Mouse (Mus musculus): Measurements from ENCODE around the gene Foxj3. TPM values are rescaled to one million over a fixed set of nuclear protein-coding genes. Genes with fewer than 3 reads are reported as not detected.

Gene Foxj3
- polyA plus RNA-seq, 1 experiment from 2014 or later, result 21.5 TPM

DNA sequence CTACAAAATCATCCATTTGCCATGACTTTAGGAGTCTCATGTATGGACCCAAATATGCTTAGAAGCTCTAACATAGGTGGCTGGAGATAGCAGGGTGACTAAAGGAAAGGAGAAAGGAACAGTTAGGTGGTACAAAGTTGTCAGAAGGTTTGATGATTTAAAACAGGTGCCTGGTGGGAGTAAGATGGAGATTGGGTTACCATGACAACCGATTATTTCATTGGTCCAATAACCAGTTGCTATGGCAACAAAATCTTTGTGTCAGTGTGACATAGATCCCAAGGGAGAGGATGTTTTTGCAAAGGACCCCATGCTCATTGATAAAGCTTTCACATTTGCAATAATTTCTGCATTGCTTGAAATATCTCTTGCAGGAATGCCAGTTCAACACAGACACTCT is 12.8 kb upstream of the Foxj3 start:
- WGBS, result 85% methylated on average over 1 of the region's 1 CpGs
- ATAC-seq (replicated peaks; ENCODE audit: extremely low read depth, insufficient read depth, low FRiP score), result no peak
- no peaks in the 10 kb centered on the region for H3K36me3 ChIP-seq (ENCODE audit: control insufficient read depth, insufficient read depth)
- H3K9me3 ChIP-seq (replicated peaks; ENCODE audit: control insufficient read depth, low read length), result no peaks in the 10 kb centered on the region
- no peak overlapping the region for H3K4me3 ChIP-seq (ENCODE audit: low read length)
- no peak overlapping the region for H3K27ac ChIP-seq (ENCODE audit: low read length)
- no peak overlapping the region for H3K9ac ChIP-seq (ENCODE audit: low read length)
- H3K4me2 ChIP-seq (ENCODE audit: low read depth, low read length), result no peak overlapping the region
- no peaks in the 10 kb centered on the region for H3K4me1 ChIP-seq (ENCODE audit: control insufficient read depth, insufficient read depth, low read length)
- no peaks in the 10 kb centered on the region for H3K27me3 ChIP-seq (ENCODE audit: control insufficient read depth, insufficient read depth, low read length)

DNA sequence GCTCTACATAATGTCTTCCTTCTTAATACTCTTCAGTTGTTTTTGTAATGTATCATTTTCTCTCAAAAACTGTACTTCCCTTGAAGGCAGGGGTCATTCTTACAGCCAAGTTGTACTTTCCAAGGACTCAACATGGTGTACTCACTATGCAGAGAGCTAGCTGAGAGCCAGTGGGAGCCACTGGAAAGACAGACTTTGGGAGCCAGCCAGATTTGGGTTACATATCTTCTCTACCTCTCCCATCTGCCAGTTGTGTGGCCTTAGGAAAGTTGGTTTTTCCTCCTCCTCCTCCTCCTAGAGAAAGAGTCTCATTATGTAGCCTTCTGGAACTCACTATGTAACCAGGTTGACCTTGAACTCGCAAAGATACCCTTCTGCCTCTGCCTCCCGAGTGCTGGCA is 12.3 kb upstream of the Foxj3 start:
- WGBS, result 74% methylated on average over 2 of the region's 2 CpGs
- Histone ChIP-seq H3K9me3 (replicated peaks; ENCODE audit: control insufficient read depth, low read length) (no peaks in the 10 kb centered on the region), H3K4me3 (ENCODE audit: low read length) (no peak overlapping the region), H3K4me2 (ENCODE audit: low read depth, low read length) (no peak overlapping the region), H3K27me3 (ENCODE audit: control insufficient read depth, insufficient read depth, low read length) (no peaks in the 10 kb centered on the region), H3K27ac (ENCODE audit: low read length) (no peak overlapping the region), H3K4me1 (ENCODE audit: control insufficient read depth, insufficient read depth, low read length) (no peaks in the 10 kb centered on the region), H3K9ac (ENCODE audit: low read length) (no peak overlapping the region), H3K36me3 (ENCODE audit: control insufficient read depth, insufficient read depth) (no peaks in the 10 kb centered on the region)
- ATAC-seq (replicated peaks; ENCODE audit: extremely low read depth, insufficient read depth, low FRiP score), result no peak

DNA sequence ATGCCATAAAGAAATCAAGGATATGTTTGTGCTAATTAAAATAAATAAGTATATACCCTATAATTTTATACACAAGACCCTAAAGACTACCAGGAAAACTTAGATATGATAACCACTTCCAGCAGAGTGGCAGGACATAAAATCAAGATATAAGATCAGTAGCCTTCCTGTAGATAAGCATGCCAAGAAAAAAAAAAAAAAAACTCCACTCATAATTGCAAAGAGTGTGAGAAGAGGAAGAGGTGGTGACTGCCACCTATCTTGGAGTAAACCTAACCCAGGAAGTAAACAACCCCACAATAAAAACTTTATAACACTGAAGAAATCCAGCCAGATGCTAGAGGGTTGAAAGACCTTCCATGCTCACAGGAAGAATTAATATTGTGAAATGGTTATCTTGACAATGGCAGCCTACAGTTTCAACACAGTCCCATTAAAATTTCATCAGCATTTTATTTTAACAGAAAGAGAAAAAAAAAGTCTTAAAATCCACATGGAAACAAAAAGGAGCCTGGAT is 10.4 kb upstream of the Foxj3 start:
- no peaks in the 10 kb centered on the region for H3K36me3 ChIP-seq (ENCODE audit: control insufficient read depth, insufficient read depth)
- no peak overlapping the region for H3K4me2 ChIP-seq (ENCODE audit: low read depth, low read length)
- no peaks in the 10 kb centered on the region for H3K27me3 ChIP-seq (ENCODE audit: control insufficient read depth, insufficient read depth, low read length)
- H3K9ac ChIP-seq (ENCODE audit: low read length), result no peak overlapping the region
- ATAC-seq (replicated peaks; ENCODE audit: extremely low read depth, insufficient read depth, low FRiP score), result no peak
- no peaks in the 10 kb centered on the region for H3K9me3 ChIP-seq (replicated peaks; ENCODE audit: control insufficient read depth, low read length)
- no peak overlapping the region for H3K27ac ChIP-seq (ENCODE audit: low read length)
- H3K4me3 ChIP-seq (ENCODE audit: low read length), result no peak overlapping the region
- H3K4me1 ChIP-seq (ENCODE audit: control insufficient read depth, insufficient read depth, low read length), result no peaks in the 10 kb centered on the region

DNA sequence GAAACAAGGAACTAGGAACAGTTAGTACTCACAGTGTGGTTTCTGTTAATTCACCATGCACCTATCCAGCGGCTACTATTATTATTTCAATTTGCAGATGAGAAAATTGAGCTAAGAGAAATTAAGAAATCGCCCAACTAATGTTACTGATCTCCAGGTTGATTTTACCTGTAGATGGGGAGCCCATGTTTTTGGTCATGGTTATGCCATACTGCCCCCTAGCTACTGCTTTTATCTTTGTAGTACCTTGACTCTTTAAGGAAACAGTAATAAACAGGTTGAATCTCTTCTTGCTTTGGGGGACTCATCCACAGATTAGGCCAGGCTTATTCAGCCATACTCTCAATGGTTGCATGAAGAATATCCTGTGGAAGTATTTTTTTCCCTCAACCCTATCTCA is 5.0 kb upstream of the Foxj3 start:
- no peak overlapping the region for H3K27ac ChIP-seq (ENCODE audit: low read length)
- ATAC-seq (replicated peaks; ENCODE audit: extremely low read depth, insufficient read depth, low FRiP score), result no peak
- 73% methylated on average over 2 of the region's 2 CpGs for WGBS

GRCm38 (mm10) chr4:119535103-119535502 is 1.7 kb upstream of the Foxj3 start:
- no peak for ATAC-seq (replicated peaks; ENCODE audit: extremely low read depth, insufficient read depth, low FRiP score)
- Histone ChIP-seq H3K4me1 (ENCODE audit: control insufficient read depth, insufficient read depth, low read length) (peaks cover 6% of the 10 kb centered on the region), H3K27me3 (ENCODE audit: control insufficient read depth, insufficient read depth, low read length) (no peaks in the 10 kb centered on the region), H3K4me2 (ENCODE audit: low read depth, low read length) (no peak overlapping the region), H3K9ac (ENCODE audit: low read length) (no peak overlapping the region), H3K27ac (ENCODE audit: low read length) (peak overlapping the region; percentile 7; the same call in 1 of the 2 replicates), H3K9me3 (replicated peaks; ENCODE audit: control insufficient read depth, low read length) (no peaks in the 10 kb centered on the region), H3K36me3 (ENCODE audit: control insufficient read depth, insufficient read depth) (no peaks in the 10 kb centered on the region), H3K4me3 (ENCODE audit: low read length) (no peak overlapping the region)
- 36% methylated on average over 4 of the region's 4 CpGs for WGBS

More for the DNA sequence above, 5.0 kb upstream of the Foxj3 start:
- no peaks in the 10 kb centered on the region for H3K4me1 ChIP-seq (ENCODE audit: control insufficient read depth, insufficient read depth, low read length)
- H3K4me2 ChIP-seq (ENCODE audit: low read depth, low read length), result no peak overlapping the region
- no peaks in the 10 kb centered on the region for H3K36me3 ChIP-seq (ENCODE audit: control insufficient read depth, insufficient read depth)
- H3K9ac ChIP-seq (ENCODE audit: low read length), result no peak overlapping the region
- H3K4me3 ChIP-seq (ENCODE audit: low read length), result no peak overlapping the region
- no peaks in the 10 kb centered on the region for H3K27me3 ChIP-seq (ENCODE audit: control insufficient read depth, insufficient read depth, low read length)
- H3K9me3 ChIP-seq (replicated peaks; ENCODE audit: control insufficient read depth, low read length), result no peaks in the 10 kb centered on the region

DNA sequence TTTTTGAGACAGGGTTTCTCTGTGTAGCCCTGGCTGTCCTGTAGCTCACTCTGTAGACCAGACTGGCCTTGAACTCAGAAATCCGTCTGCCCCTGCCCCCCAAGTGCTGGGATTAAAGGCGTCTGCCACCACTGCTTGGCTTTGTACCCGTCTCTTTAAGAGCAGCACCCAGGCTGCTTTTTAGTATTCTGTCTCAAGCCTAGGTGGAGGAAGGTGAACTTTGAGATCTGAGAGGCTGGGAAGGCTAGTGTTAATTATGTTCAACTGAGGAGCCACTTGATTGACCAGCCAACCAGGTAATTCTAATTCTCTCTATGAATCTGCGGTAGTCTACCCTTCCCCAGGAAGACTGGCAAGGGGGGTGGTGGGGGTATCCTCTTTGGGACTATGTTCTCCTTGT is 632 bp downstream of the Foxj3 start:
- Histone ChIP-seq H3K36me3 (ENCODE audit: control insufficient read depth, insufficient read depth) (no peaks in the 10 kb centered on the region), H3K4me2 (ENCODE audit: low read depth, low read length) (no peak overlapping the region), H3K27me3 (ENCODE audit: control insufficient read depth, insufficient read depth, low read length) (no peaks in the 10 kb centered on the region), H3K4me1 (ENCODE audit: control insufficient read depth, insufficient read depth, low read length) (peaks cover 16% of the 10 kb centered on the region), H3K27ac (ENCODE audit: low read length) (no peak overlapping the region), H3K9ac (ENCODE audit: low read length) (no peak overlapping the region), H3K9me3 (replicated peaks; ENCODE audit: control insufficient read depth, low read length) (no peaks in the 10 kb centered on the region), H3K4me3 (ENCODE audit: low read length) (no peak overlapping the region)
- no peak for ATAC-seq (replicated peaks; ENCODE audit: extremely low read depth, insufficient read depth, low FRiP score)
- 87% methylated on average over 4 of the region's 4 CpGs for WGBS

- H3K4me3 ChIP-seq (ENCODE audit: low read length), result peak within 1 kb of the TSS; percentile 99
- ATAC-seq (replicated peaks; ENCODE audit: extremely low read depth, insufficient read depth, low FRiP score), result peak; percentile 92
- peak within 1 kb of the TSS; percentile 89 for H3K4me2 ChIP-seq (ENCODE audit: low read depth, low read length)
- H3K9ac ChIP-seq (ENCODE audit: low read length), result peak within 1 kb of the TSS; percentile 97
- H3K4me1 ChIP-seq (ENCODE audit: control insufficient read depth, insufficient read depth, low read length), result peaks cover 19% of the 10 kb centered on the region
- peak within 1 kb of the TSS; percentile 99 for H3K27ac ChIP-seq (ENCODE audit: low read length)
- H3K9me3 ChIP-seq (replicated peaks; ENCODE audit: control insufficient read depth, low read length), result no peaks in the 10 kb centered on the region
- WGBS, result under 1% methylated on average over 76 of the region's 85 CpGs
- H3K36me3 ChIP-seq (ENCODE audit: control insufficient read depth, insufficient read depth), result no peaks in the 10 kb centered on the region
- H3K27me3 ChIP-seq (ENCODE audit: control insufficient read depth, insufficient read depth, low read length), result no peaks in the 10 kb centered on the region
Measured at GRCm38 (mm10) chr4:119539031-119539824, 2.4 kb downstream of the Foxj3 start, which contains the start of gene Frg2f1. TSS of gene Frg2f1 (minus strand) at chr4:119539529.

GRCm38 (mm10) chr4:119539836-119540532 is 3.2 kb downstream of the Foxj3 start:
- Histone ChIP-seq H3K9me3 (replicated peaks; ENCODE audit: control insufficient read depth, low read length) (no peaks in the 10 kb centered on the region), H3K36me3 (ENCODE audit: control insufficient read depth, insufficient read depth) (no peaks in the 10 kb centered on the region), H3K27me3 (ENCODE audit: control insufficient read depth, insufficient read depth, low read length) (no peaks in the 10 kb centered on the region), H3K4me3 (ENCODE audit: low read length) (peak overlapping the region; percentile 99), H3K4me2 (ENCODE audit: low read depth, low read length) (peak overlapping the region; percentile 89), H3K9ac (ENCODE audit: low read length) (peak overlapping the region; percentile 97), H3K27ac (ENCODE audit: low read length) (peak overlapping the region; percentile 99), H3K4me1 (ENCODE audit: control insufficient read depth, insufficient read depth, low read length) (peaks cover 19% of the 10 kb centered on the region)
- ATAC-seq (replicated peaks; ENCODE audit: extremely low read depth, insufficient read depth, low FRiP score), result peak; percentile 79
- under 1% methylated on average over 76 of the region's 76 CpGs for WGBS

DNA sequence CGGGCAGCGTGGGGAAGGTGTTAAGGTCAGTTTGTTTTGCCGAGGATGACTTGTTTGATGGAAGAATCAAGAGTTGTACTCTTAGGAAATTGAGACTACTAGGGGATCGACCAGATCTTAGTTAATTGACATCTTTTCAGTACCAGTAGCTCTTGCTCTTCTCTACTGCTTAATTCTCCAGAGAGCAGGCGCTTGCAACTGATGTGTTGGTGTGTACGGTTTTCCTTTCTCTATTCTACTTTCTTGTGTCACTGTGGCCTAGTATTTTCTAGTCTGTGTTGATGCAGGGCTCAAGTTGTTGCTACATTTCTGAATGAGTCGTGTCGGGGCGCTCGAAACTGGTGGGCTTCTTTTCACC is 3.7 kb downstream of the Foxj3 start:
- H3K4me3 ChIP-seq (ENCODE audit: low read length), result peak overlapping the region; percentile 99
- H3K27ac ChIP-seq (ENCODE audit: low read length), result peak overlapping the region; percentile 99
- peaks cover 19% of the 10 kb centered on the region for H3K4me1 ChIP-seq (ENCODE audit: control insufficient read depth, insufficient read depth, low read length)
- no peaks in the 10 kb centered on the region for H3K27me3 ChIP-seq (ENCODE audit: control insufficient read depth, insufficient read depth, low read length)
- no peaks in the 10 kb centered on the region for H3K9me3 ChIP-seq (replicated peaks; ENCODE audit: control insufficient read depth, low read length)
- H3K4me2 ChIP-seq (ENCODE audit: low read depth, low read length), result peak overlapping the region; percentile 89
- 3% methylated on average over 10 of the region's 10 CpGs for WGBS
- peak overlapping the region; percentile 97 for H3K9ac ChIP-seq (ENCODE audit: low read length)
- no peaks in the 10 kb centered on the region for H3K36me3 ChIP-seq (ENCODE audit: control insufficient read depth, insufficient read depth)
- no peak for ATAC-seq (replicated peaks; ENCODE audit: extremely low read depth, insufficient read depth, low FRiP score)
